Mouse (Mus musculus) testis, adult 2 months (tissue): ENCODE measurements around the gene Oaf.

Experiments used
- CTCF ChIP-seq: fragments of 200-500 bp; IDR thresholded peaks from 2 replicates; pipeline ENCODE4 v1.5.1; 2012; ENCODE audit warnings: low read depth, mild to moderate bottlenecking, inconsistent platforms, low read length, moderate library complexity; ENCODE audit not compliant: control insufficient read depth, insufficient read depth, insufficient replicate concordance
- POLR2A ChIP-seq: fragments of 200-500 bp; IDR thresholded peaks from 2 replicates; pipeline ENCODE4 v1.6.1; 2012; ENCODE audit warnings: low read depth, mild to moderate bottlenecking, inconsistent platforms, low read length, moderate library complexity; ENCODE audit not compliant: control insufficient read depth

- TF ChIP-seq CTCF, result no peak
- TF ChIP-seq POLR2A, result no peak
Measured at GRCm38 (mm10) chr9:43263946-43264451, 24.3 kb upstream of the Oaf start.
